Mouse (Mus musculus) hindbrain, embryonic 10.5 days (tissue): ENCODE data around the gene Svop. TPM values are rescaled to one million over a fixed set of nuclear protein-coding genes. Genes with fewer than 3 reads are reported as not detected.
A peak's percentile ranks its signal among the peaks of the same experiment; 100 is the strongest.

Experiments used
- DNase-seq: peaks from one replicate; pipeline ENCODE4 v3.0.0-alpha.2; 2017; ENCODE audit warnings: low spot score
- H3K27ac ChIP-seq: fragments of 300-500 bp; sonication (generic); 2 replicates; pipeline ENCODE4 v1.5.1; 2016; ENCODE audit warnings: mild to moderate bottlenecking, moderate library complexity
- H3K27me3 ChIP-seq: fragments of 300-500 bp; sonication (generic); 2 replicates; pipeline ENCODE4 v1.6.1; 2016; ENCODE audit warnings: mild to moderate bottlenecking; ENCODE audit not compliant: poor library complexity, insufficient read depth, severe bottlenecking
- H3K36me3 ChIP-seq: fragments of 300-500 bp; sonication (generic); 2 replicates; pipeline ENCODE4 v1.6.1; 2016; ENCODE audit warnings: mild to moderate bottlenecking, moderate library complexity
- H3K4me1 ChIP-seq: fragments of 300-500 bp; sonication (generic); replicated peaks from 2 replicates; pipeline ENCODE4 v1.6.1; 2016; ENCODE audit warnings: mild to moderate bottlenecking
- H3K4me3 ChIP-seq: fragments of 300-500 bp; sonication (generic); 2 replicates; pipeline ENCODE4 v1.5.1; 2016; ENCODE audit warnings: mild to moderate bottlenecking, moderate library complexity
- H3K9me3 ChIP-seq: fragments of 300-500 bp; sonication (generic); 2 replicates; pipeline ENCODE4 v1.6.1; 2016; ENCODE audit warnings: mild to moderate bottlenecking, moderate library complexity
- whole genome bisulfite sequencing: fragments of 180-500 bp; shearing (Covaris S2); methylation state at CpG from one replicate; pipeline ENCODE4 v1.1.7; 2016; 5-methylcytosine and 5-hydroxymethylcytosine counted together
- polyA plus RNA-seq: library from polyadenylated mRNA; unstranded; fragments of >200 nt; fragmentation: Nextera tagmentation; extraction: Ambion mirVana; gene quantifications from 2 replicates; pipeline ENCODE4 v1.2.1, GENCODE M21; 2016

Gene Svop
- polyA plus RNA-seq, 1 experiment from 2014 or later, result 30.3 TPM

DNA sequence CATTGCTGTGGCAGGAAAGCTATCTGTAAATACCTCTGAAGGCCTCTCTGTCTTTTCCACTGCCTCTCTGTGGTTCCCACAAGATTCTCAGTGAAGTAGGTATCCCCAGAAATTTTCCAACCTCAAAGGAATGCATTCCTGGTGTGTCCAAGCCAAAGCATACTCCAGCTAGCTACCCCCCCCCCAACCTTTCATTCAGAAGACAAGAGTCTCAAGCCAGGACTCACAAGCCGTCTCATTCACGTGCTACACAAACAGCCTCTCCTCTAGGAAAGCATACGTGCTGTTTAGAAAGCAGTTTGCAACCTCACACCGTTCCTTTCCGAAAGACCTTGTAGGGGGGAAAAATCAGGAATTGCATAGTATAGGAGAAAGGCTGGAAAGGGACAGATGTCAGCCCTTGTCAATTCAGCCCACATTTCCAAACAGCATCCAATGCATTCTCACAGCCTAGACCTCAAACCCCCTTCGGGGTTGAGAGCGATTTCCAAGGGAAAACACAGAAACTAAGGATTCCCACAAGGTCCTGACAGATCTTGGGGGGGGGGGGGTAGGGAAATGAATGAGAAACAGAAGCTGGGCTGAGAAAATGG lies 853 bp downstream of the Svop start:
- WGBS, result 14% methylated on average over 7 of the region's 7 CpGs

DNA sequence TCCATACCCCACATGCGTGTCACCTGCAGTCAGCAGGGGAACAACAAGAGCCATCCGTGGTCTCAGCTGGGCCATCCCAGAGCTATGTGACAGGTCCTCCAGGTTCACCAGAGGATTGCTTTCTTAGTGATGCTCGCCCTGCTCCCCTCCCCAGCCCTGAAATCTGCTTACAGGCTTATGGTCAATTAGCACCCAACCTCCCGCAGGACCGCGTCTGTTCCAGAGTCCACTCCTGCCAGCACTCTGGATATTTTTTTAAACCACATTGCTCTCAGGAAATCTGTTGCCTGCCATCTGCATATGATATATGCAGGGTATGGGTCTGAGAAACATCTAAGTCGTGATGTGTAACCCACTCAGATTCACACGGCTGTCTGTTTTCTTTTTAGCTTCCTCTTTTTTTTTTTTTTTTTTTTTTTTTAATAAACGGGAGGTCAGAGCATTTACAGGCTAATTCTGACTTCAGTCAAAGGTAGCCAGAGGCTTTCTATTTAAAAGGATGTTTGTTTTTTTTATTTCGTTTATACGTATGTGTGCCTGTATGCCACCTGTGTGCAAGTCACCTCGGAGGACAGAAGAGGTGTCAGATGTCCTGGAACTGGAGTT lies 3.4 kb downstream of the Svop start:
- Histone ChIP-seq H3K27me3 (peaks cover 5% of the 10 kb centered on the region; the same call in 1 of the 2 replicates), H3K36me3 (no peaks in the 10 kb centered on the region), H3K27ac (no peak overlapping the region), H3K9me3 (no peaks in the 10 kb centered on the region), H3K4me1 (peaks cover 18% of the 10 kb centered on the region), H3K4me3 (no peak overlapping the region)
- 80% methylated on average over 12 of the region's 12 CpGs for WGBS
- no peak for DNase-seq

More for the DNA sequence above, 853 bp downstream of the Svop start:
- peak overlapping the region; percentile 89 for H3K27ac ChIP-seq
- H3K4me1 ChIP-seq, result peaks cover 18% of the 10 kb centered on the region
- no peaks in the 10 kb centered on the region for H3K9me3 ChIP-seq
- H3K36me3 ChIP-seq, result no peaks in the 10 kb centered on the region
- DNase-seq, result no peak
- peak overlapping the region; percentile 57 for H3K4me3 ChIP-seq
- H3K27me3 ChIP-seq, result peaks cover 5% of the 10 kb centered on the region; the same call in 1 of the 2 replicates

GRCm38 (mm10) chr5:114085501-114085900 lies 5.9 kb downstream of the Svop start:
- H3K27me3 ChIP-seq, result no peaks in the 10 kb centered on the region
- no peaks in the 10 kb centered on the region for H3K9me3 ChIP-seq
- peaks cover 7% of the 10 kb centered on the region; the same call in 1 of the 2 replicates for H3K4me1 ChIP-seq
- WGBS, result 78% methylated on average over 14 of the region's 14 CpGs
- H3K4me3 ChIP-seq, result no peak overlapping the region
- no peak for DNase-seq
- H3K27ac ChIP-seq, result no peak overlapping the region
- no peaks in the 10 kb centered on the region for H3K36me3 ChIP-seq

DNA sequence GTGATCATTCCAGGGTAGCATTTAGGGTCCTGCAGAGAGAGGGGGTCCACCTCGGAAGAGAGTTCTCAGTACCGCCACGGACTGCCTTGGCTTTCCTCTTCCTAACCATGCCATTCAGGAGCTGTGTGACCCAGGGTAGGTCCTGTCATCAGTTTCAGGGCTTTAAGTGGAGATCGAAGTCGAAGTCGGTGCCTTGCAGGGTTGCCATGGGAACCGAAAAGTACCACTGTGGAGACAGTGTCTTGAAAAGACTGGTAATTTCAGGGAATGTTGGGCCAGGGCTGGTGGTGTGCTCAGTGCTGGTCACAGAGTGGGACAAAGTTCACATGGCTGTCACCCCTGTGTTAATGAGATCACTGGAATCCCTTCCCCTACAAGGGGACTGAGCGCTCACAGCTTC lies 14.4 kb downstream of the Svop start:
- DNase-seq, result no peak

GRCm38 (mm10) chr5:114072262-114072661 lies 19.1 kb downstream of the Svop start:
- Histone ChIP-seq H3K27me3 (no peaks in the 10 kb centered on the region), H3K4me1 (peaks cover 24% of the 10 kb centered on the region), H3K4me3 (no peak overlapping the region), H3K36me3 (no peaks in the 10 kb centered on the region), H3K9me3 (no peaks in the 10 kb centered on the region), H3K27ac (peak overlapping the region; percentile 83)
- WGBS, result 37% methylated on average over 2 of the region's 2 CpGs
- peak; percentile 78 for DNase-seq

More for the DNA sequence above, 14.4 kb downstream of the Svop start:
- 57% methylated on average over 8 of the region's 8 CpGs for WGBS
- peaks cover 19% of the 10 kb centered on the region for H3K4me1 ChIP-seq
- no peaks in the 10 kb centered on the region for H3K36me3 ChIP-seq
- no peaks in the 10 kb centered on the region for H3K27me3 ChIP-seq
- no peaks in the 10 kb centered on the region for H3K9me3 ChIP-seq
- no peak overlapping the region for H3K4me3 ChIP-seq
- no peak overlapping the region; the same call in 1 of the 2 replicates for H3K27ac ChIP-seq

- Histone ChIP-seq H3K4me3 (no peak overlapping the region), H3K27ac (no peak overlapping the region), H3K9me3 (no peaks in the 10 kb centered on the region), H3K4me1 (peaks cover 22% of the 10 kb centered on the region), H3K27me3 (no peaks in the 10 kb centered on the region), H3K36me3 (no peaks in the 10 kb centered on the region)
- WGBS, result 94% methylated on average over 4 of the region's 4 CpGs
- no peak for DNase-seq
These were observed 20.5 kb downstream of the Svop start for GRCm38 (mm10) chr5:114070858-114071257.

DNA sequence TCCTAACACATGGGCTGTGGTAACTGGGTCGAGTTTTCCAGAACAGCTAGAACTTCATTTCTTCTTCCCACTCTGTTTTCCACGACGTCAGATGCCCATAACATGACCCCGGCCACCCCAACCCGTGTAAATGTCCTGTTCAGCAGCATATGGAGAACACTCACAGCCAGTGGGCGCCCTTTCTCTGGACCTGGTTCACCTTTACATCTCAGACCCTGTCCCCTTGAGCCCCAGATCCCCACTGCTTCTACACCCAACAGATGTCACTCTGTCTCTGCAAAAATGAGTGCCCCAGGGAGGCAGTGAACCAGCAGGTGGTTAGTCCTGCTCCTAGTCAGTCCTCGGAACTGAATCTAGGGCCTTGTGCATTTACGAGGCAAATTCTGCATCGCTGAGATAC lies 23.4 kb downstream of the Svop start:
- no peak for DNase-seq
- H3K27me3 ChIP-seq, result no peaks in the 10 kb centered on the region
- no peaks in the 10 kb centered on the region for H3K36me3 ChIP-seq
- no peak overlapping the region for H3K4me3 ChIP-seq
- H3K4me1 ChIP-seq, result peaks cover 18% of the 10 kb centered on the region
- 77% methylated on average over 9 of the region's 9 CpGs for WGBS
- H3K9me3 ChIP-seq, result no peaks in the 10 kb centered on the region
- no peak overlapping the region for H3K27ac ChIP-seq

- no peaks in the 10 kb centered on the region for H3K27me3 ChIP-seq
- no peaks in the 10 kb centered on the region for H3K9me3 ChIP-seq
- no peaks in the 10 kb centered on the region for H3K36me3 ChIP-seq
- DNase-seq, result no peak
- peaks cover 18% of the 10 kb centered on the region for H3K4me1 ChIP-seq
- 89% methylated on average over 9 of the region's 9 CpGs for WGBS
- H3K27ac ChIP-seq, result no peak overlapping the region
- H3K4me3 ChIP-seq, result no peak overlapping the region
These were observed 23.8 kb downstream of the Svop start for GRCm38 (mm10) chr5:114067543-114067942.

DNA sequence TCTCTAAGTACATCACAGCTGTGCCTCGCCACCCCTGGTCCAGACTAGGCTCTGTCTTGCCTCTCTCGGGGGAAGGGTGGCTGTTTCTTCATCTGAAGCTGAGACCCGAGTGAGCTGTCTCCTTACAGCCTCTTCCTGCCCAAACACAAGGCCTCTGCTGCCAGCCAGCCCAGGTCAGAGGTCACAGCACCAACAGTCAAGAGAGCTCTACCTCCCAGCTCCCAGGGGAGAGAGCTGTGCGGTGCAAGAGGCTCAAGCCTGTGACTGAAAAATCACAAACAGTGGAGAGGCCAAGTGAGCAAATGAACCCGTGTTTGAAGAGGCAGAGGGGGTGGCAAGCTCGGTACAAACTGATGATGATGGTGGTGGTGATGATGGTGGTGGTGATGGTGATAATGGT lies 24.8 kb downstream of the Svop start:
- Histone ChIP-seq H3K4me1 (peaks cover 11% of the 10 kb centered on the region), H3K9me3 (no peaks in the 10 kb centered on the region), H3K36me3 (no peaks in the 10 kb centered on the region), H3K27ac (0 out of 2 replicates have a peak overlapping the region, but pooled peaks have one; percentile 24), H3K4me3 (no peak overlapping the region), H3K27me3 (no peaks in the 10 kb centered on the region)
- WGBS, result 47% methylated on average over 6 of the region's 6 CpGs
- DNase-seq, result no peak

DNA sequence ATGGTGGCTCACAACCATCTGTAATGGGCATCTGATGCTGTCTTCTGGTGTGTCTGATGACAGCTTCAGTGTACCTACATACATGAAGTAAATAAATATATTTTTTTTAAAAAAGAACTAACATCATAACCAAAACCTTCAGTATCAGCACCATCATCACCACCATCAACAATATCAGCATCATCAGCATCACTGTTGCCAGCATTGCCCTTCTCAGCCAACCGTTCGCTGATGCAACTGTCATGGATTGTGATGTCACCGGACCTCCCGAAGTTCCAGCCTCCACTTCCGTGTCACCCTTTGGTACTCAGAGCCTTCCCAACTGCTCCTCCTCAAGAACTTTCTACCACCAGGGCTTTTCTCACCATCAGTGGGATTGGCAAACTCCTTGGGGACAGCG lies 26.2 kb downstream of the Svop start, which contains the start of gene Usp30:
TSS of gene Usp30 (plus strand) at position 301 of the 400 bp plus-strand sequence.
- Histone ChIP-seq H3K36me3 (no peaks in the 10 kb centered on the region), H3K27ac (no peak within 1 kb of the TSS), H3K27me3 (no peaks in the 10 kb centered on the region), H3K4me1 (peaks cover 7% of the 10 kb centered on the region), H3K4me3 (no peak within 1 kb of the TSS), H3K9me3 (no peaks in the 10 kb centered on the region)
- WGBS, result 92% methylated on average over 6 of the region's 6 CpGs
- no peak for DNase-seq

DNA sequence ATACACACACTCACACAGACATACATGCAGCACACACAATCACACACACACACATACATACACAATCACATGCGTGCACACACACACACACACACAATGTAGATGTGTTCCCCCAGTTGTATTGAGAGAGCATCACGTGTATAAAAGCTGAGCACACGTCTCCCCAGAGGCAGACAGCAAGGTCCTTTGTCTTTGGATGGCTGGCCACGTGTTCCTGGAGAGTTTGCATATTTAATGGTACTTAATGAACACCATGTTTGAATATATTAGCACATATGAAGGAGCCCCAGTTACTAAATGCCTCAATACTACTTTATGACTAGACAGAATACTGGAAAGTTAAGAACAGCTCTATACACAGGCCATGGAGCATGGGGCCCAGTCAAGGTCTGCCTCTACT lies 27.4 kb downstream of the Svop start:
- peaks cover 10% of the 10 kb centered on the region for H3K4me1 ChIP-seq

GRCm38 (mm10) chr5:114061675-114062074 lies 29.7 kb downstream of the Svop start:
- H3K9me3 ChIP-seq, result no peaks in the 10 kb centered on the region
- H3K36me3 ChIP-seq, result 0 out of 2 replicates have a peak, but pooled peaks cover 4% of the 10 kb centered on the region
- 57% methylated on average over 7 of the region's 7 CpGs for WGBS
- no peak for DNase-seq
- H3K27ac ChIP-seq, result no peak overlapping the region
- no peak overlapping the region for H3K4me3 ChIP-seq
- H3K27me3 ChIP-seq, result no peaks in the 10 kb centered on the region
- H3K4me1 ChIP-seq, result peaks cover 10% of the 10 kb centered on the region

More for the DNA sequence above, 27.4 kb downstream of the Svop start:
- H3K36me3 ChIP-seq, result 0 out of 2 replicates have a peak, but pooled peaks cover under 1% of the 10 kb centered on the region
- no peak overlapping the region for H3K4me3 ChIP-seq
- DNase-seq, result no peak
- no peaks in the 10 kb centered on the region for H3K27me3 ChIP-seq
- no peaks in the 10 kb centered on the region for H3K9me3 ChIP-seq
- H3K27ac ChIP-seq, result no peak overlapping the region
- WGBS, result 78% methylated on average over 4 of the region's 4 CpGs

DNA sequence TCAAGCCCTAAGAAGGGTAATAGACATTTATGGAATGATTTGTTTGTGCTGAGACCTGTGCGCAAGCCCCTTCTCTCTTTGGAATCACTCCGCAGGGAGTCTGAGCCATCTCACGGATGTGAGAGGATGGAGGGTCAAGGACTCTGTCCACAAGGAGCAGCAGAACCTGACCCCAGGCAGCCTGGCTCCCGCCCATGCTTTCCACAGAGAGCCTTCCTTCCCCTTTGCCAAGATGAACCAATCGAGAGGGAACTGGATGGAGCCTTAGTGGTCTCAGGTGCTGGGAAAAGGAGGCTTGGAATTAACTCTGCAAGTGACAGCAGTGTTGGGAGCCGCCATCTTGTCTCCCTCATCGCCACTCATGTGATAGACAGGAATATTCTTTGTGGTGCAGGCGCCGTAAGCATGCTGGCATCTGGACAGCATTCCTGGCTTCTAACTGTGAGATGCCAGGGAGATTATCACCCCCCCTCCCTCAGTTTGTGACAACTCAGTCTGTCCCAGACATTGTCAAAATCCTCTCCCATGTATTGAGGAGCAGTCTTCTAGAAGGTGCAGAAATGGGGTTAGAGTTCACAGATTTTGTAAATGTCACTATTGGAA lies 34.1 kb downstream of the Svop start:
- 0 out of 2 replicates have a peak, but pooled peaks cover 4% of the 10 kb centered on the region for H3K36me3 ChIP-seq
- H3K4me1 ChIP-seq, result peaks cover 4% of the 10 kb centered on the region; the same call in 1 of the 2 replicates
- no peak for DNase-seq
- 77% methylated on average over 9 of the region's 9 CpGs for WGBS
- no peak overlapping the region for H3K4me3 ChIP-seq
- H3K27ac ChIP-seq, result no peak overlapping the region
- H3K9me3 ChIP-seq, result no peaks in the 10 kb centered on the region
- H3K27me3 ChIP-seq, result no peaks in the 10 kb centered on the region
